Mouse (Mus musculus): Measurements from ENCODE around the gene Ppp6r1. TPM values are rescaled to one million over a fixed set of nuclear protein-coding genes. Genes with fewer than 3 reads are reported as not detected.

Ppp6r1 gene
- polyA plus RNA-seq, 1 experiment = 58.6 TPM

- TF ChIP-seq POLR2A (IDR thresholded peaks at IDR 0.05; ENCODE audit: insufficient read depth, low read length) (no peak), EP300 (IDR thresholded peaks at IDR 0.05; ENCODE audit: insufficient read depth, low read depth, low read length) (no peak), CTCF (IDR thresholded peaks at IDR 0.05; ENCODE audit: low read depth, low read length) (no peak)
- Histone ChIP-seq H3K9ac (ENCODE audit: low read depth, poor library complexity, severe bottlenecking) (no peak overlapping the region), H3K9me3 (replicated peaks; ENCODE audit: control insufficient read depth, insufficient read depth, low read length, poor library complexity, severe bottlenecking) (no peaks in the 10 kb centered on the region), H3K27ac (ENCODE audit: insufficient read depth, low read length) (no peak overlapping the region), H3K36me3 (ENCODE audit: control insufficient read depth, insufficient read depth, low read length, poor library complexity, severe bottlenecking) (peaks cover 2% of the 10 kb centered on the region; the same call in 1 of the 2 replicates), H3K27me3 (ENCODE audit: control insufficient read depth, insufficient read depth, low read length, poor library complexity, severe bottlenecking) (no peaks in the 10 kb centered on the region), H3K4me3 (ENCODE audit: low read depth, low read length) (no peak overlapping the region), H3K4me1 (ENCODE audit: control insufficient read depth, insufficient read depth, low read length) (peaks cover 3% of the 10 kb centered on the region)
These were observed 2.9 kb downstream of the Ppp6r1 start for GRCm38 (mm10) chr7:4655916-4656315.

- peaks cover 2% of the 10 kb centered on the region; the same call in 1 of the 2 replicates for H3K36me3 ChIP-seq (ENCODE audit: control insufficient read depth, insufficient read depth, low read length, poor library complexity, severe bottlenecking)
- TF ChIP-seq EP300 (IDR thresholded peaks at IDR 0.05; ENCODE audit: insufficient read depth, low read depth, low read length) = no peak
- TF ChIP-seq CTCF (IDR thresholded peaks at IDR 0.05; ENCODE audit: low read depth, low read length) = no peak
- no peak for TF ChIP-seq POLR2A (IDR thresholded peaks at IDR 0.05; ENCODE audit: insufficient read depth, low read length)
- no peaks in the 10 kb centered on the region for H3K9me3 ChIP-seq (replicated peaks; ENCODE audit: control insufficient read depth, insufficient read depth, low read length, poor library complexity, severe bottlenecking)
- H3K27me3 ChIP-seq (ENCODE audit: control insufficient read depth, insufficient read depth, low read length, poor library complexity, severe bottlenecking) = no peaks in the 10 kb centered on the region
- peaks cover 3% of the 10 kb centered on the region for H3K4me1 ChIP-seq (ENCODE audit: control insufficient read depth, insufficient read depth, low read length)
- no peak overlapping the region for H3K9ac ChIP-seq (ENCODE audit: low read depth, poor library complexity, severe bottlenecking)
- H3K27ac ChIP-seq (ENCODE audit: insufficient read depth, low read length) = no peak overlapping the region
- H3K4me3 ChIP-seq (ENCODE audit: low read depth, low read length) = no peak overlapping the region
These were observed 3.4 kb downstream of the Ppp6r1 start for GRCm38 (mm10) chr7:4655393-4655792.

- Histone ChIP-seq H3K4me3 (ENCODE audit: low read depth, low read length) (no peak overlapping the region), H3K4me1 (ENCODE audit: control insufficient read depth, insufficient read depth, low read length) (peaks cover 3% of the 10 kb centered on the region), H3K9me3 (replicated peaks; ENCODE audit: control insufficient read depth, insufficient read depth, low read length, poor library complexity, severe bottlenecking) (no peaks in the 10 kb centered on the region), H3K9ac (ENCODE audit: low read depth, poor library complexity, severe bottlenecking) (no peak overlapping the region), H3K27me3 (ENCODE audit: control insufficient read depth, insufficient read depth, low read length, poor library complexity, severe bottlenecking) (no peaks in the 10 kb centered on the region), H3K27ac (ENCODE audit: insufficient read depth, low read length) (no peak overlapping the region), H3K36me3 (ENCODE audit: control insufficient read depth, insufficient read depth, low read length, poor library complexity, severe bottlenecking) (peaks cover 2% of the 10 kb centered on the region; the same call in 1 of the 2 replicates)
- TF ChIP-seq CTCF (IDR thresholded peaks at IDR 0.05; ENCODE audit: low read depth, low read length) (no peak), EP300 (IDR thresholded peaks at IDR 0.05; ENCODE audit: insufficient read depth, low read depth, low read length) (no peak), POLR2A (IDR thresholded peaks at IDR 0.05; ENCODE audit: insufficient read depth, low read length) (no peak)
These were observed 4.6 kb downstream of the Ppp6r1 start for GRCm38 (mm10) chr7:4654221-4654620.

GRCm38 (mm10) chr7:4653780-4654179 lies 5.0 kb downstream of the Ppp6r1 start:
- Histone ChIP-seq H3K9me3 (replicated peaks; ENCODE audit: control insufficient read depth, insufficient read depth, low read length, poor library complexity, severe bottlenecking) (no peaks in the 10 kb centered on the region), H3K9ac (ENCODE audit: low read depth, poor library complexity, severe bottlenecking) (no peak overlapping the region), H3K36me3 (ENCODE audit: control insufficient read depth, insufficient read depth, low read length, poor library complexity, severe bottlenecking) (peaks cover 2% of the 10 kb centered on the region; the same call in 1 of the 2 replicates), H3K27me3 (ENCODE audit: control insufficient read depth, insufficient read depth, low read length, poor library complexity, severe bottlenecking) (no peaks in the 10 kb centered on the region), H3K4me3 (ENCODE audit: low read depth, low read length) (no peak overlapping the region), H3K27ac (ENCODE audit: insufficient read depth, low read length) (no peak overlapping the region), H3K4me1 (ENCODE audit: control insufficient read depth, insufficient read depth, low read length) (peaks cover 3% of the 10 kb centered on the region)
- TF ChIP-seq EP300 (IDR thresholded peaks at IDR 0.05; ENCODE audit: insufficient read depth, low read depth, low read length) = no peak
- no peak for TF ChIP-seq CTCF (IDR thresholded peaks at IDR 0.05; ENCODE audit: low read depth, low read length)
- TF ChIP-seq POLR2A (IDR thresholded peaks at IDR 0.05; ENCODE audit: insufficient read depth, low read length) = no peak

- TF ChIP-seq POLR2A (IDR thresholded peaks at IDR 0.05; ENCODE audit: insufficient read depth, low read length) (no peak), CTCF (IDR thresholded peaks at IDR 0.05; ENCODE audit: low read depth, low read length) (no peak), EP300 (IDR thresholded peaks at IDR 0.05; ENCODE audit: insufficient read depth, low read depth, low read length) (no peak)
These were observed 5.5 kb downstream of the Ppp6r1 start for GRCm38 (mm10) chr7:4653351-4653750.

GRCm38 (mm10) chr7:4652726-4653125 lies 6.1 kb downstream of the Ppp6r1 start:
- TF ChIP-seq CTCF (IDR thresholded peaks at IDR 0.05; ENCODE audit: low read depth, low read length) (no peak), POLR2A (IDR thresholded peaks at IDR 0.05; ENCODE audit: insufficient read depth, low read length) (no peak), EP300 (IDR thresholded peaks at IDR 0.05; ENCODE audit: insufficient read depth, low read depth, low read length) (no peak)
- H3K27ac ChIP-seq (ENCODE audit: insufficient read depth, low read length) = no peak overlapping the region

More at GRCm38 (mm10) chr7:4653351-4653750, 5.5 kb downstream of the Ppp6r1 start:
- peaks cover 2% of the 10 kb centered on the region; the same call in 1 of the 2 replicates for H3K36me3 ChIP-seq (ENCODE audit: control insufficient read depth, insufficient read depth, low read length, poor library complexity, severe bottlenecking)
- H3K9ac ChIP-seq (ENCODE audit: low read depth, poor library complexity, severe bottlenecking) = no peak overlapping the region
- no peaks in the 10 kb centered on the region for H3K9me3 ChIP-seq (replicated peaks; ENCODE audit: control insufficient read depth, insufficient read depth, low read length, poor library complexity, severe bottlenecking)
- H3K27ac ChIP-seq (ENCODE audit: insufficient read depth, low read length) = no peak overlapping the region
- no peaks in the 10 kb centered on the region for H3K27me3 ChIP-seq (ENCODE audit: control insufficient read depth, insufficient read depth, low read length, poor library complexity, severe bottlenecking)
- peaks cover 3% of the 10 kb centered on the region for H3K4me1 ChIP-seq (ENCODE audit: control insufficient read depth, insufficient read depth, low read length)
- H3K4me3 ChIP-seq (ENCODE audit: low read depth, low read length) = no peak overlapping the region

More at GRCm38 (mm10) chr7:4652726-4653125, 6.1 kb downstream of the Ppp6r1 start:
- Histone ChIP-seq H3K9ac (ENCODE audit: low read depth, poor library complexity, severe bottlenecking) (no peak overlapping the region), H3K9me3 (replicated peaks; ENCODE audit: control insufficient read depth, insufficient read depth, low read length, poor library complexity, severe bottlenecking) (no peaks in the 10 kb centered on the region), H3K4me3 (ENCODE audit: low read depth, low read length) (no peak overlapping the region), H3K4me1 (ENCODE audit: control insufficient read depth, insufficient read depth, low read length) (peaks cover 3% of the 10 kb centered on the region), H3K36me3 (ENCODE audit: control insufficient read depth, insufficient read depth, low read length, poor library complexity, severe bottlenecking) (peaks cover 2% of the 10 kb centered on the region; the same call in 1 of the 2 replicates), H3K27me3 (ENCODE audit: control insufficient read depth, insufficient read depth, low read length, poor library complexity, severe bottlenecking) (no peaks in the 10 kb centered on the region)
